Mouse (Mus musculus): ENCODE measurements around the gene Helb. TPM values are rescaled to one million over a fixed set of nuclear protein-coding genes. Genes with fewer than 3 reads are reported as not detected.
A peak's percentile ranks its signal among the peaks of the same experiment; 100 is the strongest.
"Not testable (repeated sequence)": the region's sequence is repeated elsewhere in the genome, so short reads cannot be mapped to it uniquely, and the experiment has no call there.

Helb gene
- polyA plus RNA-seq, 1 experiment from 2014 or later: 3.3 TPM

- 69% methylated on average over 16 of the region's 16 CpGs for WGBS
- ATAC-seq: no peak
Observed at GRCm38 (mm10) chr10:120130621-120131020, 17.8 kb upstream of the Helb start.

GRCm38 (mm10) chr10:120128601-120129277 lies 16.0 kb upstream of the Helb start:
- Histone ChIP-seq H3K27me3 (replicated peaks; ENCODE audit: control insufficient read depth, insufficient read depth, low read length) (no peaks in the 10 kb centered on the region), H3K36me3 (ENCODE audit: control insufficient read depth, insufficient read depth, low read length) (no peaks in the 10 kb centered on the region), H3K9me3 (replicated peaks; ENCODE audit: control insufficient read depth, low read length) (no peaks in the 10 kb centered on the region), H3K27ac (ENCODE audit: low read depth, low read length) (no peak overlapping the region), H3K9ac (ENCODE audit: low read length) (no peak overlapping the region), H3K4me3 (ENCODE audit: low read depth, low read length) (no peak overlapping the region), H3K4me2 (ENCODE audit: low read length) (no peak overlapping the region), H3K4me1 (ENCODE audit: control insufficient read depth, insufficient read depth, low read length) (no peaks in the 10 kb centered on the region)
- ATAC-seq: no peak
- no peak for DNase-seq (ENCODE audit: low spot score)
- 56% methylated on average over 13 of the region's 13 CpGs for WGBS

More at GRCm38 (mm10) chr10:120130621-120131020, 17.8 kb upstream of the Helb start:
- no peaks in the 10 kb centered on the region for H3K9me3 ChIP-seq (replicated peaks; ENCODE audit: control insufficient read depth, low read length)
- peak; percentile 56 for DNase-seq (ENCODE audit: low spot score)
- no peak overlapping the region for H3K27ac ChIP-seq (ENCODE audit: low read depth, low read length)
- H3K36me3 ChIP-seq (ENCODE audit: control insufficient read depth, insufficient read depth, low read length): no peaks in the 10 kb centered on the region
- no peaks in the 10 kb centered on the region for H3K4me1 ChIP-seq (ENCODE audit: control insufficient read depth, insufficient read depth, low read length)
- no peak overlapping the region for H3K4me2 ChIP-seq (ENCODE audit: low read length)
- H3K9ac ChIP-seq (ENCODE audit: low read length): no peak overlapping the region
- H3K27me3 ChIP-seq (replicated peaks; ENCODE audit: control insufficient read depth, insufficient read depth, low read length): no peaks in the 10 kb centered on the region
- no peak overlapping the region for H3K4me3 ChIP-seq (ENCODE audit: low read depth, low read length)

- DNase-seq (ENCODE audit: low spot score) (no peak), ATAC-seq (no peak)
- Histone ChIP-seq H3K9ac (ENCODE audit: low read length) (no peak overlapping the region), H3K9me3 (replicated peaks; ENCODE audit: control insufficient read depth, low read length) (no peaks in the 10 kb centered on the region), H3K4me3 (ENCODE audit: low read depth, low read length) (no peak overlapping the region), H3K36me3 (ENCODE audit: control insufficient read depth, insufficient read depth, low read length) (no peaks in the 10 kb centered on the region), H3K27me3 (replicated peaks; ENCODE audit: control insufficient read depth, insufficient read depth, low read length) (no peaks in the 10 kb centered on the region), H3K4me2 (ENCODE audit: low read length) (no peak overlapping the region), H3K4me1 (ENCODE audit: control insufficient read depth, insufficient read depth, low read length) (no peaks in the 10 kb centered on the region), H3K27ac (ENCODE audit: low read depth, low read length) (no peak overlapping the region)
- WGBS: 78% methylated on average over 10 of the region's 10 CpGs
Observed at GRCm38 (mm10) chr10:120125465-120125857, 12.7 kb upstream of the Helb start.

- ATAC-seq: peak; percentile 65; the same call in 1 of the 2 replicates
Observed at GRCm38 (mm10) chr10:120124801-120125464, 12.1 kb upstream of the Helb start.

GRCm38 (mm10) chr10:120123721-120124120 lies 10.9 kb upstream of the Helb start:
- Histone ChIP-seq H3K9me3 (replicated peaks; ENCODE audit: control insufficient read depth, low read length) (no peaks in the 10 kb centered on the region), H3K36me3 (ENCODE audit: control insufficient read depth, insufficient read depth, low read length) (no peaks in the 10 kb centered on the region), H3K4me1 (ENCODE audit: control insufficient read depth, insufficient read depth, low read length) (no peaks in the 10 kb centered on the region), H3K4me2 (ENCODE audit: low read length) (no peak overlapping the region), H3K4me3 (ENCODE audit: low read depth, low read length) (no peak overlapping the region), H3K27me3 (replicated peaks; ENCODE audit: control insufficient read depth, insufficient read depth, low read length) (no peaks in the 10 kb centered on the region), H3K9ac (ENCODE audit: low read length) (no peak overlapping the region), H3K27ac (ENCODE audit: low read depth, low read length) (no peak overlapping the region)
- 93% methylated on average over 3 of the region's 3 CpGs for WGBS
- DNase-seq (ENCODE audit: low spot score) (no peak), ATAC-seq (no peak)

More at GRCm38 (mm10) chr10:120124801-120125464, 12.1 kb upstream of the Helb start:
- H3K27me3 ChIP-seq (replicated peaks; ENCODE audit: control insufficient read depth, insufficient read depth, low read length): no peaks in the 10 kb centered on the region
- no peaks in the 10 kb centered on the region for H3K4me1 ChIP-seq (ENCODE audit: control insufficient read depth, insufficient read depth, low read length)
- no peaks in the 10 kb centered on the region for H3K36me3 ChIP-seq (ENCODE audit: control insufficient read depth, insufficient read depth, low read length)
- H3K9me3 ChIP-seq (replicated peaks; ENCODE audit: control insufficient read depth, low read length): no peaks in the 10 kb centered on the region
- no peak overlapping the region for H3K4me2 ChIP-seq (ENCODE audit: low read length)
- no peak overlapping the region for H3K27ac ChIP-seq (ENCODE audit: low read depth, low read length)
- H3K4me3 ChIP-seq (ENCODE audit: low read depth, low read length): no peak overlapping the region
- H3K9ac ChIP-seq (ENCODE audit: low read length): no peak overlapping the region
- peak; percentile 89 for DNase-seq (ENCODE audit: low spot score)
- WGBS: 52% methylated on average over 7 of the region's 7 CpGs

GRCm38 (mm10) chr10:120115249-120115648 lies 2.5 kb upstream of the Helb start:
- no peak overlapping the region for H3K9ac ChIP-seq (ENCODE audit: low read length)
- no peak for ATAC-seq
- H3K27ac ChIP-seq (ENCODE audit: low read depth, low read length): no peak overlapping the region
- no peak overlapping the region for H3K4me2 ChIP-seq (ENCODE audit: low read length)
- H3K9me3 ChIP-seq (replicated peaks; ENCODE audit: control insufficient read depth, low read length): no peaks in the 10 kb centered on the region
- H3K4me3 ChIP-seq (ENCODE audit: low read depth, low read length): no peak overlapping the region
- H3K27me3 ChIP-seq (replicated peaks; ENCODE audit: control insufficient read depth, insufficient read depth, low read length): no peaks in the 10 kb centered on the region
- DNase-seq (ENCODE audit: low spot score): no peak
- 97% methylated on average over 1 of the region's 1 CpGs for WGBS
- H3K36me3 ChIP-seq (ENCODE audit: control insufficient read depth, insufficient read depth, low read length): no peaks in the 10 kb centered on the region
- H3K4me1 ChIP-seq (ENCODE audit: control insufficient read depth, insufficient read depth, low read length): peaks cover 5% of the 10 kb centered on the region; the same call in 1 of the 2 replicates

GRCm38 (mm10) chr10:120114493-120114892 lies 1.7 kb upstream of the Helb start:
- 35% methylated on average over 7 of the region's 7 CpGs for WGBS

GRCm38 (mm10) chr10:120113980-120114379 lies 1.2 kb upstream of the Helb start:
- Histone ChIP-seq H3K4me3 (ENCODE audit: low read depth, low read length) (no peak overlapping the region), H3K36me3 (ENCODE audit: control insufficient read depth, insufficient read depth, low read length) (no peaks in the 10 kb centered on the region), H3K9me3 (replicated peaks; ENCODE audit: control insufficient read depth, low read length) (no peaks in the 10 kb centered on the region), H3K4me2 (ENCODE audit: low read length) (no peak overlapping the region), H3K27ac (ENCODE audit: low read depth, low read length) (no peak overlapping the region), H3K4me1 (ENCODE audit: control insufficient read depth, insufficient read depth, low read length) (peaks cover 5% of the 10 kb centered on the region; the same call in 1 of the 2 replicates), H3K9ac (ENCODE audit: low read length) (no peak overlapping the region), H3K27me3 (replicated peaks; ENCODE audit: control insufficient read depth, insufficient read depth, low read length) (no peaks in the 10 kb centered on the region)
- DNase-seq (ENCODE audit: low spot score): no peak
- no peak for ATAC-seq
- 69% methylated on average over 6 of the region's 6 CpGs for WGBS

More at GRCm38 (mm10) chr10:120114493-120114892, 1.7 kb upstream of the Helb start:
- no peak for DNase-seq (ENCODE audit: low spot score)
- peaks cover 5% of the 10 kb centered on the region; the same call in 1 of the 2 replicates for H3K4me1 ChIP-seq (ENCODE audit: control insufficient read depth, insufficient read depth, low read length)
- H3K27ac ChIP-seq (ENCODE audit: low read depth, low read length): no peak overlapping the region
- no peak overlapping the region for H3K4me3 ChIP-seq (ENCODE audit: low read depth, low read length)
- no peaks in the 10 kb centered on the region for H3K36me3 ChIP-seq (ENCODE audit: control insufficient read depth, insufficient read depth, low read length)
- no peak overlapping the region for H3K9ac ChIP-seq (ENCODE audit: low read length)
- H3K27me3 ChIP-seq (replicated peaks; ENCODE audit: control insufficient read depth, insufficient read depth, low read length): no peaks in the 10 kb centered on the region
- no peak for ATAC-seq
- no peak overlapping the region for H3K4me2 ChIP-seq (ENCODE audit: low read length)
- no peaks in the 10 kb centered on the region for H3K9me3 ChIP-seq (replicated peaks; ENCODE audit: control insufficient read depth, low read length)

- H3K4me1 ChIP-seq (ENCODE audit: control insufficient read depth, insufficient read depth, low read length); DNase-seq (ENCODE audit: low spot score); H3K9ac ChIP-seq (ENCODE audit: low read length); H3K36me3 ChIP-seq (ENCODE audit: control insufficient read depth, insufficient read depth, low read length); ATAC-seq; H3K27ac ChIP-seq (ENCODE audit: low read depth, low read length); H3K27me3 ChIP-seq (replicated peaks; ENCODE audit: control insufficient read depth, insufficient read depth, low read length); H3K4me3 ChIP-seq (ENCODE audit: low read depth, low read length); H3K9me3 ChIP-seq (replicated peaks; ENCODE audit: control insufficient read depth, low read length): not testable (repeated sequence)
- H3K4me2 ChIP-seq (ENCODE audit: low read length): peak overlapping the region; percentile 75
- 69% methylated on average over 9 of the region's 9 CpGs for WGBS
Observed at GRCm38 (mm10) chr10:120113482-120113881, 695 bp upstream of the Helb start.
